Mouse (Mus musculus) thymus, adult 2 months (tissue): Measurements from ENCODE around the gene Stx19.

Experiments used
- CTCF ChIP-seq: fragments of 200-500 bp; IDR thresholded peaks from 2 replicates; pipeline ENCODE4 v1.5.1; 2012; ENCODE audit warnings: mild to moderate bottlenecking, control low read depth, low read length, moderate library complexity, borderline replicate concordance; ENCODE audit not compliant: control insufficient read depth, poor library complexity, insufficient read depth; ENCODE audit errors: extremely low read depth
- POLR2A ChIP-seq: fragments of 200-500 bp; IDR thresholded peaks from 2 replicates; pipeline ENCODE4 v1.6.1; 2012; ENCODE audit warnings: mild to moderate bottlenecking, low read length, control low read depth, moderate library complexity; ENCODE audit not compliant: control insufficient read depth, poor library complexity, insufficient read depth; ENCODE audit errors: extremely low read depth

- TF ChIP-seq CTCF = no peak; the same call in 1 of the 2 replicates
- 0 out of 2 replicates have a peak, but pooled peaks have one; percentile 34 for TF ChIP-seq POLR2A
Observed at GRCm38 (mm10) chr16:62846498-62847312, 32.2 kb downstream of the Stx19 start, which contains the start of gene Arl13b.
